Mouse (Mus musculus) ovary, postnatal 10 days (tissue): Measurements from ENCODE around the gene Snx14.

Experiments
- DNase-seq: peaks from one replicate; pipeline ENCODE4 v3.0.0; 2022; ENCODE audit warnings: low spot score

Snx14 gene

DNA sequence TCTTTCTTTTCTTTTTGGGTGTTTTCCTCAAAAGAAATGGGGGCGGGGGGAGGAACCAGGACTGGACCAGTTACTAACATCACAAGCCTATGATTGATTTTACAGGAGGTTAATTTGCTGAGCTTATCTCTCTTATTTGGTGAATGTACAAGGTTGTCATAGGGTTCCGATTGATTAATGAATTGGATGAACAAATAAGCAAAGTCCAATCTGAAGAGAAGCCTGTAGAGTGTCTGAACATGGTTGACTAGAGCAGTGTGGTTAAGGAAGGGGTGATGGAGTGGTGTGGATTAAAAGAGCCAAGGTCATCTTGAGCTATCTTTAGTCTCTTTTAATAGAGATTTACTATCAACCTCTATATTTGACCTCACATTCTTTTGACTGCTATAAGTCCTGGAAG is 94.3 kb downstream of the Snx14 start:
- DNase-seq = no peak

DNA sequence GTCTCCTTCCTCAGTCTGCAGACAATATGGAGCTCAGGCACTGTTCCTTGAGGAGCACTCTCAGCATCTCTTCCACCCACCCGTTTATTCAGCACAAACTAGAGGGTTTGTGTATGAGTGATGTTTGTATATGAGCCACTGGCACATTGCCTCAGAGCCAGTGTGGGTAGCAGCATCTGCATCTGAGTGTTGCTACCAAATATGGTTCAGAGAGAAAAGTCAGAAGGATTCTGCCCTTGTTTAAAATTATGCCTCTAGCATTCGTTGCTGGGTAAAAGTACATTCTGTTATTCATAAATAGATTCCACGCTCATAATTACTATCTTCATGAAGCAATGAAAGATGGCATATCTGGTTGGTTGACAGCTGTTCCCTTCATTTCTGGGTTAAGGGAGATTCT is 96.1 kb downstream of the Snx14 start:
- no peak for DNase-seq

GRCm38 (mm10) chr9:88342241-88342640 is 96.5 kb downstream of the Snx14 start:
- DNase-seq = no peak

GRCm38 (mm10) chr9:88340819-88341218 is 97.9 kb downstream of the Snx14 start:
- DNase-seq = no peak

DNA sequence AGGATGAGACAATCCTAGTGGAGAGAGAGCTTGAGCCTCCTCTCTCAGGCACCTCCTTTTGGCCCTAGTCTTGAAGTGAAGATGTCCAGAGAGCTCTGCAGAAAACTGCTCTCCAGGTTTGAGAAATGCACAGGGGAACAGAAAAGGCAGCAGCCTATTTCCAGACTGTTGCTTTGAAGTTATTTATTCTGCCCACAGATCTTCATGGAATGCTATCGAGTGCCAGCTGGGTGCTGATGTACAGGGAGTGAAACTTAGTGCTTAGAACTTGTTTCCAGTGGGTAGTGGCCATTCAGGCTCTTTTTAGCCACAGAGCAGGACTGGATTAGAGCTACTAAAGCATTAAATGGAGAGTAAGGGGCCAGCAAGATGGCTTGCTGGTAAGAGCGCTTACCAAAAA is 102.9 kb downstream of the Snx14 start:
- DNase-seq = no peak

DNA sequence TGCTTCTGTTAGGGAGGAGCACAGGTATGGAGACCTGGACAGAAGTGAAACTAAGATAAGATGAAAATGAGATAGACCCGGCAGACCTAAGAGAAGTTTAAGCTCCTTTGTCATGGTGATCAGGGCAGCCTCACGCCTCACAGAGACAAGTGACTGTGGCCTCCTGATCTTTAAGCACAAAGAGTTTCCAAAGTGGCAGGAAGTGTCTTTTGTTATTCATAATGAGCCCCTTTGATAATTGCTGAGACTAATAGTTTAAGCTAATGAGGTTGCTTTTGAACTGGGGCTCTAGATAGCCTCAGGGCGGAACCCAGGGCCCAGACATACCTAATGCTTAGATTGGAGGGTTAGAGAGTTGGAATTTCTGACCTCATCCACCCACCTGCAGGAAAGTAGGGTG is 106.3 kb downstream of the Snx14 start:
- DNase-seq = no peak

DNA sequence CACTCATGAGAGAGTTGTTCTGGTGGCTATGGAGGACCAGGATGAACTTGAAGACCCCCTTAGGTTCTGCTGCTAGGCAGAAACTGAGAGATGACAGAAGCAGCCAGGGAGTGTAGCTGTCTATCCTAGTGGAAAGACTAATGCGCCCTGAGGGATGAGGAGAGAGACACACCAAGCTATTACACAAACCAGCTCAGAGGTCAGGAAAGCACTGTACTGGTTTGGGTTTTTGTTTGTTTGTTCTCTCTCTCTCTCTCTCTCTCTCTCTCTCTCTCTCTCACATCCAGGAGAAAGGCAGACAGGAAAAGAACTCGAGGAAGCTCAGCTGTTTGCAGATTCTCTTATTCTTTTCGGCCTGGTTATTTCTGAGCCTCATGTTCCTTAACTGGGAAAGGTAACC is 108.4 kb downstream of the Snx14 start:
- no peak for DNase-seq

- DNase-seq = no peak
Measured at GRCm38 (mm10) chr9:88329166-88329748, 109.5 kb downstream of the Snx14 start.

- DNase-seq = no peak
Measured at GRCm38 (mm10) chr9:88328666-88329065, 110.1 kb downstream of the Snx14 start.

GRCm38 (mm10) chr9:88326930-88327901 is 111.5 kb downstream of the Snx14 start, which contains the start of gene Nt5e:
Nt5e (plus strand) TSS chr9:88327197.
- peak; percentile 33 for DNase-seq
